Mouse (Mus musculus) hindbrain, embryonic 10.5 days (tissue): Measurements from ENCODE around the gene Slc39a5. TPM values are rescaled to one million over a fixed set of nuclear protein-coding genes. Genes with fewer than 3 reads are reported as not detected.

ENCODE experiments used
- DNase-seq: peaks from one replicate; pipeline ENCODE4 v3.0.0-alpha.2; 2017; ENCODE audit warnings: low spot score
- H3K27ac ChIP-seq: fragments of 300-500 bp; sonication (generic); 2 replicates; pipeline ENCODE4 v1.5.1; 2016; ENCODE audit warnings: mild to moderate bottlenecking, moderate library complexity
- H3K27me3 ChIP-seq: fragments of 300-500 bp; sonication (generic); 2 replicates; pipeline ENCODE4 v1.6.1; 2016; ENCODE audit warnings: mild to moderate bottlenecking; ENCODE audit not compliant: poor library complexity, insufficient read depth, severe bottlenecking
- H3K36me3 ChIP-seq: fragments of 300-500 bp; sonication (generic); 2 replicates; pipeline ENCODE4 v1.6.1; 2016; ENCODE audit warnings: mild to moderate bottlenecking, moderate library complexity
- H3K4me1 ChIP-seq: fragments of 300-500 bp; sonication (generic); replicated peaks from 2 replicates; pipeline ENCODE4 v1.6.1; 2016; ENCODE audit warnings: mild to moderate bottlenecking
- H3K4me3 ChIP-seq: fragments of 300-500 bp; sonication (generic); 2 replicates; pipeline ENCODE4 v1.5.1; 2016; ENCODE audit warnings: mild to moderate bottlenecking, moderate library complexity
- H3K9me3 ChIP-seq: fragments of 300-500 bp; sonication (generic); 2 replicates; pipeline ENCODE4 v1.6.1; 2016; ENCODE audit warnings: mild to moderate bottlenecking, moderate library complexity
- WGBS: fragments of 180-500 bp; shearing (Covaris S2); methylation state at CpG from one replicate; pipeline ENCODE4 v1.1.7; 2016; 5-methylcytosine and 5-hydroxymethylcytosine counted together
- polyA plus RNA-seq: library from polyadenylated mRNA; unstranded; fragments of >200 nt; fragmentation: Nextera tagmentation; extraction: Ambion mirVana; gene quantifications from 2 replicates; pipeline ENCODE4 v1.2.1, GENCODE M21; 2016

The Slc39a5 gene
- 0.55 TPM in 1 of 2 replicates, not detected in the other for polyA plus RNA-seq

DNA sequence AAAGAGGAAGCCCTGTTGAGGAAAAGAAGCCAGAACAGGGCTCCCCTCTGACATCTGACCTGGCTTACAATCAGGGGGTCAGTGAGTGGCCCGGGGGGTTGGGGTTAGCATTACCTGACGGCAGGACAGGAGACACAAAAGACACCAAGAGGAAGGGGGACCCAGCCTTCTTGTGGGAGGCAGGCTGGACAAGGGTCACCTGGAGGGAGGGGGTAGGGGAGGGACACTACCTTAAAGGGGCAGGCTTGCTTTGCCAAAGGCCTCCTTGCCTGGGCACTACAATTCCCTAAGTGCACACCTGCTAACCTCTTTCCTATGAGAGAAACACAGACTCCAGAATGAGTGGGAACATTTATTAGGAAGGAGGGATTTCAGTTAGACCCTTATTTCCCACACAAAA lies at the start of gene Slc39a5:
TSS of gene Slc39a5 (minus strand) at position 174 of the 400 bp plus-strand sequence.
- peaks cover 66% of the 10 kb centered on the region for H3K36me3 ChIP-seq
- H3K4me3 ChIP-seq: 0 out of 2 replicates have a peak within 1 kb of the TSS, but pooled peaks have one; percentile 20
- no peak within 1 kb of the TSS for H3K27ac ChIP-seq
- no peaks in the 10 kb centered on the region for H3K27me3 ChIP-seq
- DNase-seq: no peak
- H3K4me1 ChIP-seq: peaks cover 36% of the 10 kb centered on the region
- H3K9me3 ChIP-seq: no peaks in the 10 kb centered on the region
- 13% methylated on average over 2 of the region's 2 CpGs for WGBS

DNA sequence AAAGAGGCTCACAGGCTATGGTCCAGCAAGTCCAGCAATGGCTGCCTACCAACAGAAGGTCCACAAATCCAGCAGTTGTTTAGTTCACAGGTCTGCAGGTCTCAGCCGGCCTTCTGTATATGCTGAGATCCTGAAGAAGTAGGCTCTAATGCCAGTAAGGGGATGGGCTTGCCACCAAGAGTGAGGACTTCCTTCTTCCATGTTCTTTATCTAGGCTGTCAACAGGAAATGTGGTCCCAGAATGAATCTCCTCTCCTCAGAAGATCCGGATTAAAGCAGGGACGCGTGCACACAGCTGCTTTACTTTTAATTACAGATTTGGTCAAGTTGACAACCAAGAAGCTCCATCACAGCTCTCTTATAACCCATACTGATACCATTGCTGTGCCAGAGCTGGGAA lies 44.4 kb upstream of the Slc39a5 start:
- Histone ChIP-seq H3K4me3 (no peak overlapping the region), H3K27ac (no peak overlapping the region), H3K27me3 (no peaks in the 10 kb centered on the region), H3K36me3 (peaks cover 25% of the 10 kb centered on the region), H3K9me3 (no peaks in the 10 kb centered on the region), H3K4me1 (no peaks in the 10 kb centered on the region)
- no peak for DNase-seq
- 83% methylated on average over 4 of the region's 4 CpGs for WGBS

DNA sequence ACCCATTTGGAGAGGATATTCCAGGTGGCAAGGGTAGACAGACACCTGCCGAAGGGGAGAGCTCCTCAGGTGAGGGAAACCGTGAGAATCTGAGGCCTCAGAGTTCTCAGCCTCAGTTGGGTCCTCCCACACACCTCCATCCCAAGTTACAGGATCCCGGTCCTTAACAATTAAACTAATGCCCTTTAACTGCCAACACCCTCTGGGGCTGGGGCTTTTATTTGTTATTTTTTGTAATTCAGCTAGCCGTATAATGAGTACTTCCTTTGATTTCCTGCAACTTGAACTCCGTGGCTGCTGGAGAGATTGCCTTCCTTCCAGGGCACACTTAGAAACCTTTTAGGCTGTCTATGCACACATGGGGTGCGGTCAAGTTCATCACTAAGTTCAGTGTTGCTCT lies 43.3 kb upstream of the Slc39a5 start:
- 80% methylated on average over 6 of the region's 6 CpGs for WGBS
- DNase-seq: no peak
- Histone ChIP-seq H3K4me1 (no peaks in the 10 kb centered on the region), H3K27me3 (no peaks in the 10 kb centered on the region), H3K36me3 (peaks cover 35% of the 10 kb centered on the region), H3K4me3 (no peak overlapping the region), H3K9me3 (no peaks in the 10 kb centered on the region), H3K27ac (no peak overlapping the region)

DNA sequence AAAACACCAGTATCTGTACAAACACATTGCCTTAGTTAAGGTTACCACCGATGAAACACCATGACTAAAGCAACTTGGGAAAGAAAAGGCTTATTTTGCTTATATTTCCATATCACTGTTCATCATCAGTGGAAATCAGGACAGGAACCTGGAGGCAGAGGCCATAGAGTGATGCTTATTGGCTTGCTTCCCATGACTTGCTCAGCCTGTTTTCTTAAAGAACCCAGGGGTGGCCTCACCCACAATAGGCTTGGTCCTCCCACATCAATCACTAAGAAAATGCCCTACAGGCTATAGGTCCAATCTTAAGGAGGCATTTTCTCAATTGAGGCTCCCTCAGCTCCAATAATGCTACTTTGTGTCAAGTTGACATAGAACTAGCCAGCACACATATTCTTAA lies 41.7 kb upstream of the Slc39a5 start:
- no peak overlapping the region for H3K27ac ChIP-seq
- no peaks in the 10 kb centered on the region for H3K4me1 ChIP-seq
- no peaks in the 10 kb centered on the region for H3K9me3 ChIP-seq
- peaks cover 52% of the 10 kb centered on the region for H3K36me3 ChIP-seq
- H3K4me3 ChIP-seq: no peak overlapping the region
- no peaks in the 10 kb centered on the region for H3K27me3 ChIP-seq
- no peak for DNase-seq
- WGBS: 93% methylated on average over 1 of the region's 1 CpGs

DNA sequence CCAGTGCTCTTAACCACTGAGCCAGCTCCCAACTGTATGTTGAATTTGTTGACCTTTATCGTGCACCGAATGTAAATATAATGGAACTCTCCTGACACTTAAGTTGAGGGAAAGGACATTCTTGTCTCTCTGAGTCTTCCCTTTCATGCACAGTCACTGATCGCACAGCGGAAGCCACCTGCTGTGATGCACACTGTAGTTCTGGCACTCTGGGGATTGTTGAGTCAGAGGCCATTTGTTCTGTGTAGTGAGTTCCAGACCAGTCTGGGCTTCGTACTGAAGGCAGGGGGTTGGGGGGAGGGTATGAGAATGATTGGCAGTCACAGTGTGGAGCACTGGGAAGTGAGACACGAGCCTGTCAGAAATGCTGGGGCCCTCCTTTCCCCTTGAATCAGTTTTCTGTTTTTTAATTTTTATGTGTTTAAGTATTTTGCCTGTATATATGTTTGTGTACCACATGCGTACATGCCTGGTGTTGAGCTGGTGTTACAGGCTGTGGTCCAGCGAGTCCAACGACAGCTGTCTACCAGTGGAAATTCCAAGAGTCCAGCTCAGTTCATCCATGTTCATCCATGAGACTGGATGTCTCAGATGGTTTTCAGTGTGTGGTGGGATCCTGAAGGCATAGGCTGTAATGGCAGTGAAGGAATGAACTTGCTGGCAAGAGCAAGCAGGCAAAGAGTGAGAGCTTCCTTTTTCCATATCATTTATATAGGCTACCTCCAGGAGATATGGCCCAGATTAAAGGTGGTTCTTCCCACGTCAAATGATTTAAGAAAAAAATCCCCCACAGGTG lies 40.5 kb upstream of the Slc39a5 start:
- Histone ChIP-seq H3K4me3 (no peak overlapping the region), H3K36me3 (peaks cover 64% of the 10 kb centered on the region), H3K27me3 (no peaks in the 10 kb centered on the region), H3K9me3 (no peaks in the 10 kb centered on the region), H3K4me1 (no peaks in the 10 kb centered on the region), H3K27ac (no peak overlapping the region)
- 90% methylated on average over 10 of the region's 10 CpGs for WGBS
- DNase-seq: no peak

DNA sequence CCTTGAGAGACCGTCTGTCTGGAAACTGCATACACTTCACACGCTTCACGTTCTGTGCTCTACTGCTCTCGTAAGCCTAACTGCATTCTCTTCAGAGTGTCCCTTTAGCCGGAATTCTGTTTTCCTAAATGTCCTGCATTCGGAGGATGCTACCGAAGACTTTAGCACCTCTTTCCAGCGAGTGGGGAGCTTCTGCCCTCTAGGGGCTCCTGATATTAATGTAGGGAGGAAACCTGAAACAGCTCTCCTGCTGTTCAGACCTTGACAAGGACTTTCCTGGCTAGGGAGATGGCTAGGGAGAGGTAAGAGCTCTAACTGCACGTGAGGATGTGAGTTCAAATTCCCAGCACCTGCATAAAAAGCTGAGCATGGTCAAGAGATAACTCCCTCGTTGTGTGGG lies 39.4 kb upstream of the Slc39a5 start:
- Histone ChIP-seq H3K4me1 (no peaks in the 10 kb centered on the region), H3K27me3 (no peaks in the 10 kb centered on the region), H3K4me3 (no peak overlapping the region), H3K36me3 (peaks cover 75% of the 10 kb centered on the region), H3K9me3 (no peaks in the 10 kb centered on the region), H3K27ac (no peak overlapping the region)
- DNase-seq: no peak
- WGBS: 79% methylated on average over 10 of the region's 10 CpGs

DNA sequence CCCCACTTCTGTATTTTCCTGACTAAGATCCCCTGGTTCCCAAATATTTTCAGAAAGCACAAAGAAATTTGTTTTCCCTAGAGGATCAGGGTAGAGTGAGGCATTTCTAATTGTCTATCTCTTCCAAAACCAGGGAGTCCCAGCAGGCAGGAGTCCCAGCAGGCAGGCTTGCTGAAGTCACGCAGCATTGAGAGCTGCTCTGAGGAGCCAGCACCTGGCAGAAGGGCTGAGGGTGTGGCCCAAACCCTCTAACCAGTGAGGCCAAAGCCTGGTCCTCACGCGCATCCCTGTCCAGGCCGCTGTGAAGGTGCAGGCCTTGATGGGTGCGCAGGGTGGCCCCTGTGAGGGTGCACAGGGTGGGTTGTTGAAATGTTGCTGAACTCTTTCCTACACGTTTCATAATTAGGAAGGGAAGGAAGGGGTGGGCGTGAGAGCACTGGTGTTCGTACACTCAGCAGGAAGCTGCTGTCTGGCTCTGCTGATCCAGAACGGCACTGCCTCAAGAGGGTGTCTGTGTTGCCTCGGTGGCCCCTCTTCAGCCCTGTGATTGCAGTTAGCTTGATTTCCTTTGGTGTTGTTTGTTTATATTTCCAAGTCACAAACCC lies 37.7 kb upstream of the Slc39a5 start:
- DNase-seq: no peak
- Histone ChIP-seq H3K4me1 (no peaks in the 10 kb centered on the region), H3K4me3 (no peak overlapping the region), H3K36me3 (peaks cover 91% of the 10 kb centered on the region), H3K9me3 (no peaks in the 10 kb centered on the region), H3K27me3 (no peaks in the 10 kb centered on the region), H3K27ac (no peak overlapping the region)
- WGBS: 83% methylated on average over 10 of the region's 10 CpGs

DNA sequence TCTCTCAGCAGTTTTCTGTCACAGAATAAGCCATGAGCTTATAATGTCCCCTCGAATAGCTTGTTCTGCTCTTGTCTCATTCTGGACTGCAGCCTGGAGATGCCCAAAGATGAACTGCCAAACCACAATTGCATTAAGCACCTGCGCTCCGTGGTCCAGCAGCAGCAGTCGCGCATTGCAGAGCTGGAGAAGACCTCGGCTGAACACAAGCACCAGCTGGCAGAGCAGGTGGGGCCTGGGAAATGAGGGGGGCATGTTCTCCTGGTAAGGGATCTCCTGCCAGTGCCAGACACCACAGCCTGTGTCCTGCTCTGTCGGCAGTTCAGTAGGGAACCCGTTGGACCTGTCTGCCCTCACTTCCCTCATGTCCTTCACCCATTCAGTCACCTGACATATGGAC lies 35.3 kb upstream of the Slc39a5 start:
- Histone ChIP-seq H3K36me3 (peaks cover 95% of the 10 kb centered on the region), H3K27ac (no peak overlapping the region), H3K4me3 (no peak overlapping the region), H3K9me3 (no peaks in the 10 kb centered on the region), H3K4me1 (no peaks in the 10 kb centered on the region), H3K27me3 (no peaks in the 10 kb centered on the region)
- 93% methylated on average over 8 of the region's 8 CpGs for WGBS
- no peak for DNase-seq

DNA sequence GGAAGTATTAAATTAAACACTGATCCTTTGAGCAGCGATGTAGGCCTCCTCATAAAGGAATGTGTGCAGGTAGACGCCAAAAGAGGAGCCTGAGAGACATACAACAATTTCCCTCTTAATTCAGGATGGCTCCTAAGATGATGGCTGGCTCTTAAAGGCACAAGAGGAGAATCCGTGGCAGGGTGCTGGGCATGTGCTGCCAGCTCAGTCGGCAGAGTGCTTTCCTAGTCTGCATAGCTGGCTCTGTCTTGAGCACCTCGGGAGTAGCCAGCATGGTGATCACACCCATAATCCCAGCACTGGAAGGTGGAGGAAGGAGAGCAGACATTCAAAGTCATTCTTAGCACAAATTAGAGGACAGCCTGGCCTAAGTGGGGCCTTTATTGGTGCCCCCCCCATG lies 34.8 kb upstream of the Slc39a5 start:
- no peak overlapping the region for H3K27ac ChIP-seq
- H3K27me3 ChIP-seq: no peaks in the 10 kb centered on the region
- 89% methylated on average over 5 of the region's 5 CpGs for WGBS
- no peaks in the 10 kb centered on the region for H3K4me1 ChIP-seq
- no peak for DNase-seq
- peaks cover 95% of the 10 kb centered on the region for H3K36me3 ChIP-seq
- H3K9me3 ChIP-seq: no peaks in the 10 kb centered on the region
- H3K4me3 ChIP-seq: no peak overlapping the region

DNA sequence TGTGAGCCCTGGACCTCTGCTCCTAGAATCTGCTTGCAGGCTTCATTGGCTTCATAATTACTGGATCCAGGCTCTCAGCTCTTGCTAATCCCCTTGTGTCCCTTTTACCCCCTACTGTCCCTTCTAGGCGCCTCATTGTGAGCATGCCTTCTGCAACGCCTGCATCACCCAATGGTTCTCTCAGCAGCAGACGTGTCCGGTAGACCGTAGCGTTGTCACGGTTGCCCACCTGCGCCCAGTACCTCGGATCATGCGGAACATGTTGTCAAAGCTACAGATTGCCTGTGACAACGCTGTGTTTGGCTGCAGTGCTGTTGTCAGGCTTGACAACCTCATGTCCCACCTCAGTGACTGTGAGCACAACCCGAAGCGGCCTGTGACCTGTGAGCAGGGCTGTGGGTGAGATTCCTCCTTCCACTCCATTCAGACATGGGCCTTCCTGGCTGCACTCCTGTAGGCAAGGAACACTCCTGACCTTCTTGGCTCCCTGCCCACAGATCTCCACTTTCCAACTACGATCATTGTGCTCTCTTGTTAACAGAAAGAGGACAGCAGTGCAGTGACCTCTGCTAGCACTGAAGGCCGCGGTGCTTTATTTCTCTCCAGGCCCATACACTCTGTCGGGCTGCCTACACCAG lies 34.3 kb upstream of the Slc39a5 start:
- no peak overlapping the region for H3K4me3 ChIP-seq
- no peaks in the 10 kb centered on the region for H3K27me3 ChIP-seq
- no peak overlapping the region for H3K27ac ChIP-seq
- H3K4me1 ChIP-seq: no peaks in the 10 kb centered on the region
- DNase-seq: no peak
- peaks cover 95% of the 10 kb centered on the region for H3K36me3 ChIP-seq
- no peaks in the 10 kb centered on the region for H3K9me3 ChIP-seq
- WGBS: 87% methylated on average over 17 of the region's 17 CpGs

DNA sequence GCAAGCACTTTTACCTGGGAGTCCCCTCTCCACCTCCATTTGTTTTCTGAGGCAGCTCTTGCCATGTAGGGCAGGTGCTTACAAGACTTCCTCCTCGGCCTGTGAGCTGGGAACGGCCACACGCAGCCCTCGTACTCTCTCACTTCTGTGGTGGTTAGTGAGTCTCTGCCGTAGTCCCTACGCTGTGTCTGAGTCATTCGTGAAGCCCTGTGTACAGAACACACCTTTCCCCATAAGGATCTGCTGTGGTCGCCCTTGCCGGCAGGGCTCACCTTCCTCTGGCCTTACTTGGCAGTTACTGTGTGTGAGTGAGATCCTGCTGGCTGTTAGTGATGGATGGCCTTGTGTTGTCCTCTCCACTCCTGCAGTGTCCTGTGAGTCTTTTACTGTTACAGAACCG lies 33.7 kb upstream of the Slc39a5 start:
- H3K9me3 ChIP-seq: no peaks in the 10 kb centered on the region
- H3K4me3 ChIP-seq: no peak overlapping the region
- WGBS: 90% methylated on average over 10 of the region's 10 CpGs
- H3K4me1 ChIP-seq: no peaks in the 10 kb centered on the region
- H3K36me3 ChIP-seq: peaks cover 95% of the 10 kb centered on the region
- no peak for DNase-seq
- no peak overlapping the region for H3K27ac ChIP-seq
- no peaks in the 10 kb centered on the region for H3K27me3 ChIP-seq

DNA sequence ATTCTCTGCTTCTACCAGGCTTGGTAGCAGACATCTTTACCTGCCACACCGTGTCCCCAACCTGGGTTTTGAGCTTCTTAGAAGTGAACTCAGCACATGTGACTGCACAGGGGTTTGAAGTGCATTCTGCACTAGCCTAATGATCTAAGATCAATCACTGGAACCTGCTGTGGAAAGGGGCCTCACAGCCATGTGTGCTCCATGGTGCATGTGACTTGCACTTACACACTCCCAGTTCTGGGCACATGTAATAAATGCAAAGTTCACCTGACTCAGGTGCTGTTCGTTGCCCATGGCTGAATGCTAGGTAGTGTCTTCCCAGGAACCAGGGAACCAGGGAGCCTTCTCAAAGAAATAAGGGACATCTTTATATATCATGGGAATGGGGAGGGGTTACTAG lies 32.4 kb upstream of the Slc39a5 start:
- Histone ChIP-seq H3K4me1 (no peaks in the 10 kb centered on the region), H3K27ac (no peak overlapping the region), H3K4me3 (no peak overlapping the region), H3K27me3 (no peaks in the 10 kb centered on the region), H3K36me3 (peaks cover 95% of the 10 kb centered on the region), H3K9me3 (no peaks in the 10 kb centered on the region)
- DNase-seq: no peak
- 93% methylated on average over 2 of the region's 2 CpGs for WGBS

DNA sequence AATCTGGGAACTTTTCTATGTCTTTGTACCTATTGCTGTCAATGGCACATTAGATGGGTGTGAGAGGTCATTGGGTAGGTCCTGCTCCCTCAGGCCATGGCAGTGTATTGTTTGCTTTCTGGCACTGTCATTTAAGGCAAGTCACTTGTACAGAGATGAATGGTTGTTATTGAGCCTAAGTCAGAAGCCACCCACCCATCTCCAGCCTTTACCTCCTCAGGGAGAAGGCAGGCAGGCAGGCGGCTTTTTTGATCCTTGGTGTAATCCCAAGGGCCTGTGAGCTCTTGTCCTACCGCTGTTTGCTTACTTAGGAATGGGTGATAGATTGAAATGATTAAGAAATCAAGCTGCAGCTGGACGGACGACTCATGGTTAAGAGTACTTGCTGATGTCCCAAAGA lies 28.4 kb upstream of the Slc39a5 start:
- WGBS: 85% methylated on average over 4 of the region's 4 CpGs
- Histone ChIP-seq H3K27ac (no peak overlapping the region), H3K27me3 (no peaks in the 10 kb centered on the region), H3K36me3 (peaks cover 87% of the 10 kb centered on the region), H3K4me1 (no peaks in the 10 kb centered on the region), H3K9me3 (no peaks in the 10 kb centered on the region), H3K4me3 (no peak overlapping the region)
- DNase-seq: no peak
